Mouse (Mus musculus) liver, embryonic 11.5 days (tissue): ENCODE measurements at regions not wholly inside any gene's neighbourhood (a gene's known extent, or its start where the extent isn't known, plus 50 kb on each side); places are given as distances from the start of the nearest gene placed in this dataset.

Source experiments
- ATAC-seq: fragments of 200-750 bp; cut with Nextera tagmentation; replicated peaks from 2 replicates; pipeline ENCODE4 v1.8.0; 2017; ENCODE audit warnings: moderate number of reproducible peaks, mild to moderate bottlenecking, moderate TSS enrichment, moderate library complexity; ENCODE audit not compliant: low FRiP score
- DNase-seq: peaks from one replicate; pipeline ENCODE4 v3.0.0-alpha.2; 2017; ENCODE audit warnings: low spot score
- H3K27ac ChIP-seq: fragments of 300-500 bp; sonication (generic); 2 replicates; pipeline ENCODE4 v1.5.1; 2014; ENCODE audit warnings: mild to moderate bottlenecking, low read depth, low read length, control low read depth
- H3K27me3 ChIP-seq: fragments of 300-500 bp; sonication (generic); replicated peaks from 2 replicates; pipeline ENCODE4 v1.6.1; 2014; ENCODE audit warnings: low read length, mixed read lengths; ENCODE audit not compliant: control insufficient read depth, insufficient read depth
- H3K36me3 ChIP-seq: fragments of 300-500 bp; sonication (generic); 2 replicates; pipeline ENCODE4 v1.6.1; 2014; ENCODE audit warnings: mild to moderate bottlenecking, low read length, moderate library complexity, mixed read lengths; ENCODE audit not compliant: control insufficient read depth, insufficient read depth
- H3K4me1 ChIP-seq: fragments of 300-500 bp; sonication (generic); replicated peaks from 2 replicates; pipeline ENCODE4 v1.6.1; 2014; ENCODE audit warnings: low read length, mixed read lengths; ENCODE audit not compliant: control insufficient read depth, insufficient read depth
- H3K4me2 ChIP-seq: fragments of 300-500 bp; sonication (generic); 2 replicates; pipeline ENCODE4 v1.6.1; 2014; ENCODE audit warnings: mild to moderate bottlenecking, control low read depth, moderate library complexity
- H3K4me3 ChIP-seq: fragments of 300-500 bp; sonication (generic); 2 replicates; pipeline ENCODE4 v1.5.1; 2014; ENCODE audit warnings: low read depth, low read length, control low read depth
- H3K9ac ChIP-seq: fragments of 300-500 bp; sonication (generic); 2 replicates; pipeline ENCODE4 v1.6.1; 2014; ENCODE audit warnings: low read depth, low read length, control low read depth
- H3K9me3 ChIP-seq: fragments of 300-500 bp; sonication (generic); 2 replicates; pipeline ENCODE4 v1.6.1; 2016; ENCODE audit warnings: low read length, inconsistent platforms, mixed read lengths; ENCODE audit not compliant: control insufficient read depth
- WGBS: fragments of 180-500 bp; shearing (Covaris S2); extraction: QIAGEN DNeasy Blood & Tissue Kit; methylation state at CpG from one replicate; pipeline ENCODE4 v1.1.7; 2014; 5-methylcytosine and 5-hydroxymethylcytosine counted together

DNA sequence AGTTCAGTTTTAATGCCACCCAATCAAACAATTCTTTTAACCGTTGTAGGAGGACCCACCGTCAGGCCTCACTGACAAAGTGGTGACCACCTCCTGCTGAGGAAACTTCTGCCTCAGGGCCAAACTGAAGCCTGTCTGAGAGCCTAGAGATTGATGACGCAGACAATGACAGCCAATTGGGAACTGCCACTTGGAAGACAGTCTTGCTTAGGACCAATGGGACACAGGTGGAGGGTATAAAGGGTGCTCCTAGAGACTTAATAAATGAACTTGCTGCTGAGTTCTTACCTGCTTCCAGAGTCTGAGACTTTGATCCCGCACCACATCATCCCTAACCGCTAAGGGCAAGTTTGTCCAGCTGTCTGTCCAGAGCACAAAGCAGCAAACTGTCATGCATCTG, 80.0 kb downstream of the Tbx4 start:
- WGBS: 83% methylated on average over 5 of the region's 5 CpGs
- Histone ChIP-seq H3K36me3 (no peaks in the 10 kb centered on the region), H3K4me2 (no peak overlapping the region), H3K27me3 (no peaks in the 10 kb centered on the region), H3K4me3 (no peak overlapping the region), H3K4me1 (no peaks in the 10 kb centered on the region), H3K9ac (no peak overlapping the region), H3K9me3 (no peaks in the 10 kb centered on the region), H3K27ac (no peak overlapping the region)
- ATAC-seq: no peak
- no peak for DNase-seq

DNA sequence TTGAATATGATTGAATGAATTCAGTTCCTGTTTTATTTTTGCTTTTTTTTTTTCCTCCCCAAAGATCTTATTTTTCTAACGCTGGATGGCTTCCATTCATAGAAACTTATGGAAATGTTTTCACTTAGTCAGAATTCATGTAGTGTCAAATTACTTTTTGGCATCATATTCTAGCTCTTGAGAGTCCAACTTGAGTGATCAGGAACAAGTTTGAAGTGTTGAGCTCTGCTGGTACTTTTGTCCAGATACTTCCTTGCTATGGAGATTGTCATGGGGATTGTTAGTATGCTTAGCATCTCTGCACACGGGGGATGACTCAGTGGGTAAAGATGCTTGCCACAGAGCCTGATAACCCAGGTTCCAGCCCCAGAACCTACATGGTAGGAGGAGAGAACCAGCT, 84.1 kb downstream of the Tbx4 start:
- DNase-seq: no peak
- 58% methylated on average over 2 of the region's 2 CpGs for WGBS

DNA sequence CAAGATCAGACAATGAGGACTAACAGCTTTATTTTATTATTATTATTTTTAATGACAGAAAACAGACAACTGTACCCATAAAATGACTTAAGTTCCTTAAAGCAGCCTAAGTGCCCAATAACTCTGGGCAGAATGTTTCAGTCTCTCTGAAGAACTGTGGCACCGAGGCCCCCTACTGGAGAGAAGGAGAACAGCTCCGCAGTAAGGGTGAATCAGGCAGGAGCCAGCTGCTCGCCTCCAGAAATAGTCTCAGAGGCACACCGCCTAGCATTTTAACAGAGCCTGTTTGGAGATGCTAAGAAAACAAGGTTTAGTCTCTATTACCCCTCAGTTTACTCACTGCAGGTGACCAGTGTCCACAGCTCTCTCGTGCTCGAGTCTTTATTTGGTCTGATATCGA, 86.2 kb downstream of the Tbx4 start:
- Histone ChIP-seq H3K4me2 (no peak overlapping the region), H3K27me3 (peaks cover 2% of the 10 kb centered on the region; the same call in 1 of the 2 replicates), H3K9ac (no peak overlapping the region), H3K4me1 (no peaks in the 10 kb centered on the region), H3K36me3 (no peaks in the 10 kb centered on the region), H3K27ac (no peak overlapping the region), H3K9me3 (no peaks in the 10 kb centered on the region), H3K4me3 (no peak overlapping the region)
- DNase-seq: no peak
- ATAC-seq: no peak
- WGBS: 26% methylated on average over 7 of the region's 7 CpGs

More for the DNA sequence above, 84.1 kb downstream of the Tbx4 start:
- Histone ChIP-seq H3K36me3 (no peaks in the 10 kb centered on the region), H3K4me3 (no peak overlapping the region), H3K4me1 (no peaks in the 10 kb centered on the region), H3K4me2 (no peak overlapping the region), H3K27ac (no peak overlapping the region), H3K27me3 (peaks cover 2% of the 10 kb centered on the region; the same call in 1 of the 2 replicates), H3K9me3 (no peaks in the 10 kb centered on the region), H3K9ac (no peak overlapping the region)
- no peak for ATAC-seq

DNA sequence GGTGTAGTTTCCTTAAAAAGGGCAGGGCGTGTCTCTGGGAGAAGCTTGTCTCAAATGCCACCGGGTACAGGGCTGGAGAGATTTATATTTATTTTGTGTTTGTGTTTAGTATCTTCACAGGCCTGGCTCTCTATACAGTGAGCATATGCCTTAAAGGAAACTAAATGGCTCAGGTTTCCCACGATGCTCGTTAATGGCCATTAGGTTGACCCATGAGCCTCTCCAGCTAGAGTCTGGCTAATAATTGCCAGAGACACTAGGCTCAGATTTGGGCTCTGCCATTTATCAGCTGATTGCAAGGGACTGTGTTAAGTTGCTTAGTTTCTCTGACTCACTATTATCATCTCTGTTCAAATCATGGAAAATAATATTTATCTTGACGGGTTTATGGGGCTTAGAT, 87.5 kb downstream of the Tbx4 start:
- Histone ChIP-seq H3K9ac (no peak overlapping the region), H3K4me2 (no peak overlapping the region), H3K4me1 (no peaks in the 10 kb centered on the region), H3K27me3 (peaks cover 2% of the 10 kb centered on the region; the same call in 1 of the 2 replicates), H3K27ac (no peak overlapping the region), H3K4me3 (no peak overlapping the region), H3K36me3 (no peaks in the 10 kb centered on the region), H3K9me3 (no peaks in the 10 kb centered on the region)
- ATAC-seq (no peak), DNase-seq (no peak)
- 61% methylated on average over 5 of the region's 5 CpGs for WGBS

DNA sequence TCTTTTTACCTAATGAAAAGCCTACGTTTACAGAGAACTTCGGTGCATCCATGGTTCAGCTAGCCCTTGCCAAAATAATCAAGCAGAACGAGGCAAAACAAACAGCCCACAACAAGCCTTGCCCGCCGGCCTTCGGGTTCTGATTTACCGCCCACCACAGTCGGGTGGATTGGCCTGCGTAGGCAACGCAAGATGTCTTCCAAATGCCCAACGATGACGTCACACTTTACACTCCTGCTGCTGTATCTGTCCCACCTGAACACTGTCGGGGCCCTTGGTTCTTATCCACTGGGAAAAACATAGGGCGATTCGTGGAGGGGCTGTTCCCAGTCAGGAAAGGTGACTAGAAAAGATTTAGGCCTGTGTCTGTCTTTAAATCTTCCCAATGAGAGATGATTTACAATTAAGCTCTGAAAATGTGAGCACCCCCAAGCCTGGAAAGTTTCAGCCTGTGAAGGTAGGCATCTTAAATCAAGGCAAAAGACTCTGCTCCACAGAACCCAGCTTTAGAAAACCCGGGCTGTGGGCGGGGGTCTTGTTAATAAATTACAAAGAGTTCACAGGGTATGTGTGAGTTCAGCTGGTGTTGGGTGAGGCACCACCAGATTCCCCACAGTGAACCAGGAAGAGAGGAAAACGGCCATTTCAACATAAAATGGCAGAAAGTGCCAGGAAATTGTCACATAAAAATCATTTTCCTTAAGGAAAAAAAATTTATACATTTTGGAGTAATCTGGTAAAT, 90.6 kb downstream of the Tbx4 start:
- Histone ChIP-seq H3K4me2 (no peak overlapping the region), H3K4me1 (no peaks in the 10 kb centered on the region)
- 71% methylated on average over 18 of the region's 18 CpGs for WGBS

DNA sequence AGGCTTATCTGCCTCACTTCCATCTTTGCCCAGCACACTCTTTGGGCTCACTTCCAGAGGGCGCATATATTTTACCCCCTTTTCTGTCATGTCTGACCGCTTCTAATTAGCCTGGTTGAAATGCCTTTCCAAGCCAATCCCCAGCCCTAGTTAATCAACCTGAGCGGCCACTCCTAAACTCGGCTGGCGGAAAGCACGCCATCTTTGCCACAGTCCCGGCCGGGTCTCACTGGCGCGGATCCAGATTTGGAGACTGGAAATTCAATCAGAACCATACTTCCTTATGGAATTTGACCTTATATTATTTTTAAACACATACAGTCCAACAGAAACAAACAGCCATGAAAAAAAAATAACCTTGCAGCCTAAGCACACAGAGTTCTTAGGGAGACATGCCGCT, 94.2 kb downstream of the Tbx4 start:
- WGBS: 84% methylated on average over 11 of the region's 11 CpGs
- no peak for DNase-seq

More for the DNA sequence above, 90.6 kb downstream of the Tbx4 start:
- H3K27me3 ChIP-seq: peaks cover 2% of the 10 kb centered on the region; the same call in 1 of the 2 replicates
- H3K9me3 ChIP-seq: no peaks in the 10 kb centered on the region
- no peaks in the 10 kb centered on the region for H3K36me3 ChIP-seq
- H3K9ac ChIP-seq: no peak overlapping the region
- ATAC-seq (no peak), DNase-seq (no peak)
- no peak overlapping the region for H3K4me3 ChIP-seq
- H3K27ac ChIP-seq: no peak overlapping the region

DNA sequence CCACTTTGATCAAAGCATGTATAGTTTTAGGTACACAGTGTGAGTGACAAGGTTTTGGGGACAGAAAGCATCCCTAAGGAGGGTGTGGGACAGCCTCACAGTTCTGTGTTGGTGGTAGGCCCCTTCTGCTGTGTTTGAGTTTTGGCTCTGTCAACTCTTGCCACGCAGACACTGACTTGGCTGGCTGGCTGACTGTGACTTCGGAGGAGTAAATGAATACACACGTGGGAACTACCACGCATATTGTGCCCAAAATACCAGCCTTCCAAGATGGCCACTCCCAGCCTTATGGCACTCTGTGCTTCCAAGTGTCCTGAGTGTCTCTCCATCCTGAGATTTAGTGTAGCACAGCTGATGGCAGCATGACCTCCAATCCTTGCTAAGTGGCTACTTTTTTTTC, 95.3 kb downstream of the Tbx4 start:
- H3K4me2 ChIP-seq: no peak overlapping the region
- no peak overlapping the region for H3K9ac ChIP-seq
- 78% methylated on average over 4 of the region's 4 CpGs for WGBS
- no peak overlapping the region for H3K4me3 ChIP-seq
- no peaks in the 10 kb centered on the region for H3K4me1 ChIP-seq
- peaks cover 3% of the 10 kb centered on the region; the same call in 1 of the 2 replicates for H3K27me3 ChIP-seq
- no peak for DNase-seq
- no peaks in the 10 kb centered on the region for H3K9me3 ChIP-seq
- H3K27ac ChIP-seq: no peak overlapping the region
- no peaks in the 10 kb centered on the region for H3K36me3 ChIP-seq
- ATAC-seq: no peak

More for the DNA sequence above, 94.2 kb downstream of the Tbx4 start:
- Histone ChIP-seq H3K9me3 (no peaks in the 10 kb centered on the region), H3K27ac (no peak overlapping the region), H3K27me3 (no peaks in the 10 kb centered on the region), H3K4me2 (no peak overlapping the region), H3K36me3 (no peaks in the 10 kb centered on the region), H3K9ac (no peak overlapping the region), H3K4me3 (no peak overlapping the region), H3K4me1 (no peaks in the 10 kb centered on the region)
- no peak for ATAC-seq

DNA sequence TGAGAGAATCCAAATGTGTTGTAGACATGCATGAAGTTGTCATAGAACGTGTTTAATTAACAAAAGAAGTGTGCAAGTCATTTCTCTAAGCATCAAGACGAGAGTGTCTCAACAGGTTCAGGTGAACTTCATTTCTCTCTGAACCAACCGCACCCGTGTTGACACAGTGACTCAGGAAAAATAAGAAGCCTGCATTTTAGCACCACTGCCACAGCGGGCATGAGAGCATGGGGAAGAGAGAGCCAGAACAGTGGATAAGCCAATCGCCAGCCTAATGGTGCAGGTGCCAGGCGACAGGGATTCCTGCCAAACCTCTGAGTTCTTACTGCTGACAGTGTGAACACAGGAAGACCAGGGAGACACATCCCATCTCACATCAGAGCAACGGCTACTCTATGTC, 100.1 kb downstream of the Tbx4 start:
- Histone ChIP-seq H3K4me1 (no peaks in the 10 kb centered on the region), H3K9ac (no peak overlapping the region), H3K4me2 (no peak overlapping the region), H3K9me3 (no peaks in the 10 kb centered on the region), H3K36me3 (no peaks in the 10 kb centered on the region), H3K4me3 (no peak overlapping the region), H3K27ac (no peak overlapping the region), H3K27me3 (peaks cover 14% of the 10 kb centered on the region)
- ATAC-seq (no peak), DNase-seq (no peak)
- 75% methylated on average over 8 of the region's 8 CpGs for WGBS

DNA sequence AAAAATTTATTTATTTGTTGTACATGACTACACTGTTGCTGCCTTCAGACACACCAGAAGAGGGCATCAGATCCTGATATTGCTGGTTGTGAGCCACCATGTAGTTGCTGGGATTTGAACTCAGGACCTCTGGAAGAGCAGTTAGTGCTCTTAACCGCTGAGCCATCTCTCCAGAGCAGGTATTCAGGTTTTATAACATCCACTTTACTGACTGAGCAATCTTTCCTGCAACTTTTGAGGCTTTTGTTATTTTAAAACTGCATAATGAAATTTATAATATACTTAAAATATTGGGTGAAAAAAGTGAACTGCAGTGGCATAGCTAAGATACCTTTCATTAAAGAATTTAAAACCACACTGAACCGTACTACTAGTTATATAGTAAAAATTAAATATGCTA, 101.0 kb downstream of the Tbx4 start:
- Histone ChIP-seq H3K4me1 (no peaks in the 10 kb centered on the region), H3K4me3 (no peak overlapping the region), H3K36me3 (no peaks in the 10 kb centered on the region), H3K9ac (no peak overlapping the region), H3K9me3 (no peaks in the 10 kb centered on the region), H3K4me2 (no peak overlapping the region), H3K27ac (no peak overlapping the region), H3K27me3 (peaks cover 14% of the 10 kb centered on the region)
- no peak for ATAC-seq
- DNase-seq: no peak
- WGBS: 87% methylated on average over 2 of the region's 2 CpGs
